Mouse (Mus musculus): Measurements from ENCODE around the gene Slc15a3. TPM values are rescaled to one million over a fixed set of nuclear protein-coding genes. Genes with fewer than 3 reads are reported as not detected.

Gene Slc15a3
- polyA plus RNA-seq, 1 experiment: 29.4 TPM

DNA sequence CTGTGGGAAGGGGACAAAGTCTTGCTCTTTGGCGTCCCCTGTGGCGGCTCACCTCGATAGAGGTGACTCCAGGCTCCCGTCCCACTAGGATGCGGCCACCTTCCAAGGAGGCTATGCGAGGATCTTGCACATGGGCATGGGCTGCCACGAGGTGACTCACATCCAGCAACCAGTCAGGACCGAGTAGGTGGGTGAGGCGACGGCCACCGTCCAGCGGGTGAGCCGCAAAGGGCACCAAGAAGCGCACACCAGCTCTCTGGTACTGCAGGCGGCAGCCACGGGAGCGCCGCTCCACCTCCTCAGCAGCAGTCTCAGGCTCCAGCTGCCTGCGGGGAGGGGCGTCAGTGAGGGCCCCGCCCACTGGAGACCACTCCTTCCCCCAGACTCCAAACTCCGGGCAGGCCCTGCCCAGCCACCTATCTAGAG, 20.6 kb downstream of the Slc15a3 start:
- Histone ChIP-seq H3K9me3 (no peaks in the 10 kb centered on the region), H3K4me3 (replicated peaks) (no peak overlapping the region), H3K36me3 (replicated peaks; ENCODE audit: low read length) (no peaks in the 10 kb centered on the region), H3K4me1 (no peaks in the 10 kb centered on the region), H3K27me3 (replicated peaks) (peaks cover 95% of the 10 kb centered on the region)
- TF ChIP-seq GATA1 (IDR thresholded peaks at IDR 0.05; ENCODE audit: borderline replicate concordance, low read length) (no peak), FLI1 (IDR thresholded peaks at IDR 0.05; ENCODE audit: low read length) (no peak)

DNA sequence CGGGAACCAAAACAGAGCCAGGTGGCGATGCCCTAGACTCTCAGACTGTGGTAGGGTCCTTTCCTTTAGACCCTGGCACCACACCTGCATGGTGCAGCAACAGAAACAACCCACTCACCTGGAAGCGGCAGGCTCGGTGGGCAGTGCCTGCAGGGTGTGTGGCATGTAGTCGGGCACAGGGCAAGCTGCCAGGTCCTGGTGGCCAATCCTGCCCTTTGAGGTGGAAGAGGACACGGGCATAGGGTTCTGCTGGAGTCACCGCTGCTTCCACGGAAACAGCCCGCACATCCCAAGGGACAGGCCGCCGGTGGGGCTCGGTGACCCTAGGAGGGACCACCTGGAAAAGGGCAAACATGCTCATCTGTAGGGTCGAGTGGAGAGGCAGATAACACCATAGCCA, 26.8 kb downstream of the Slc15a3 start:
- Histone ChIP-seq H3K27me3 (replicated peaks) (peaks cover 93% of the 10 kb centered on the region), H3K9me3 (peaks cover 5% of the 10 kb centered on the region; the same call in 1 of the 2 replicates), H3K36me3 (replicated peaks; ENCODE audit: low read length) (peaks cover 3% of the 10 kb centered on the region), H3K4me1 (peaks cover 16% of the 10 kb centered on the region), H3K4me3 (replicated peaks) (no peak overlapping the region)
- TF ChIP-seq FLI1 (IDR thresholded peaks at IDR 0.05; ENCODE audit: low read length): no peak
- TF ChIP-seq GATA1 (IDR thresholded peaks at IDR 0.05; ENCODE audit: borderline replicate concordance, low read length): no peak

DNA sequence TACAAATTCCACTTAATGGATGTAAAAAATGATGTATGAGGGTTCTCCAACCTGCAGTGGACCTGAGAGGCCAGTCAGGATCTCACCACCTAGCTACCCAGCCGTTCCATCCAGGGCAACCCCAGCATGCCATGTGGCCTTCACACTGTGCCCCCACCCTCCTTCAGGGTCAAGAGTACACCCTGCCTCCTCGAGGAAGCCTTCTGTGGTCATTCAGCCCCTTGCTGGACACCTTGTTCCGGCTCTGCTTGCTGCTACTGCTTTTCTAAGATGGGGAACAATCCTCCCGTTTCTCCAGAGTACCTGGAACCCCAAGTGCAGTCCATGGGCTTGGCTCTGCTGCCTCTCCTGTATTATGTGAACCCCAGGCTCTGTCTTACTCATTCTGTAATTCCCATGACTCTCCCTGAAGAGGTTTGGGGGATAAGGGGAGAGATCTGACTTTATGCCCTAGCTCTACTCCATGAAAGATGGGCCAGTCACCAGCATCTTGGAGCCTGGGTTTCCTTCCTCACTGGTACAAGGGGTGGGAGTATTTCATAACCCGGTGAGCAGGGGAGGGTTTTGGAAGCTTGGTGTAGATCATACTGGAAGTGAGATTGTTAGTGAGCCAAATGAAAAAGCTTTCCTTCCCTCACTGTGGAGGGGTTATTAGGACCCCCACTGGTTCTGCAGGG, 28.6 kb downstream of the Slc15a3 start:
- Histone ChIP-seq H3K4me1 (peaks cover 16% of the 10 kb centered on the region), H3K27me3 (replicated peaks) (peaks cover 89% of the 10 kb centered on the region), H3K4me3 (replicated peaks) (no peak overlapping the region), H3K36me3 (replicated peaks; ENCODE audit: low read length) (peaks cover 20% of the 10 kb centered on the region), H3K9me3 (peaks cover 5% of the 10 kb centered on the region; the same call in 1 of the 2 replicates)
- TF ChIP-seq FLI1 (IDR thresholded peaks at IDR 0.05; ENCODE audit: low read length): no peak
- TF ChIP-seq GATA1 (IDR thresholded peaks at IDR 0.05; ENCODE audit: borderline replicate concordance, low read length): no peak

DNA sequence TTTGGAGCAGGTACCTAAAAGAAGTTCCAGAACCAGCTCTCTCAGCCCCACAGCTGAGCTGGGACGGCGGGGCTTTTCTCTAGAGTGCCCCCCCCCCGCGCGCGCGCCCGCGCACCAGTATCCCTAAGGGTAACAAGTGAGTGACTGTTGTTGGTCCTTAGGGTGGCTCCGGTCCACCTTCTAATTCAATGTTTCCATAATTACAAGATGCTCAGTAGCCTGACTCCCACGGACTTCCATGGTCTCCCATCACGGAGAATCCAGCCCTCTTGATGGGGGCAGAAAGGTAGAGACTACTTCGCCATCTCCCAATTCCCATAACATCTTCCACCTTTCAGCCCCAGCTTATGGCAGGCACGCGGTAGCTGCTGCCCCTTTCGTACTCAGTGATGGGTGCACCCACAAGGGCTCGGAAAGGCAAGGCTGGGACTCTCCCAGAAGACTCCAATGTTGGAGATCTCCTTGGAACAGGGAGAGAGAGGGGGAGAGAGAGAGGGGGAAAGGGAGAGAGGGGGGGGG, 29.2 kb downstream of the Slc15a3 start:
- peaks cover 26% of the 10 kb centered on the region for H3K36me3 ChIP-seq (replicated peaks; ENCODE audit: low read length)

DNA sequence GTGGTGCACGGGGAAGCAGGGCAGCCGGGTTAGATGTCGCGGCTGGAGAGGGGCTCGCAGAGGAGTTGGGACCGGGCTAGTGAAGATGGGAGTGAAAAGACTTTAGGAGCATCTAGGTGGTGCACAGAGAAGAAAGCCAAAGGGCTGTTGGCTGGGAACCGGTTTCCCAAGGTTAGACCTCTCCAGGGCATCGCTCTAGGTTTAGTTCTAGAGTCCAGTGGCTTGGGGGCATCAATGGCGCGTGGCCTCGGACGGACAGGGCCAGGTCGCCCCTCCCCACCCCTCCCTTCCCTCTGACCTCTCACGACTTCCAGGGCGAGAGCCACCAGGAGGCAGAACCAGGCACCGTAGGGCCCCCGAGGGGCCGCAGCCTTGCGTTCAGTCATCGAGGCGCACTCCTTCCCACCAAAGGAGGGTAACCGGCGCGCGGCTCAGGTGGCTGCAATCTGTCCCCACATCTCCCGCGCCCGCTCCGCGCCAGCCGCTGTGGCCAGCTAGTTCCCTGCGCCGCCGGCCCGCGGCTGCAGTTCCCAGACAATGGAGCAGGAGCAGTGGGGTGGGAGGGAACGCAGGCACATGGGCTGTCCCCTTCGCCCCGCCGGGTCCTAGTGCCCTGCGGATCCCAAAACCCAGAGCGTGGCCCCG, 29.8 kb downstream of the Slc15a3 start:
- H3K36me3 ChIP-seq (replicated peaks; ENCODE audit: low read length): peaks cover 31% of the 10 kb centered on the region
- TF ChIP-seq GATA1 (IDR thresholded peaks at IDR 0.05; ENCODE audit: borderline replicate concordance, low read length): no peak
- TF ChIP-seq FLI1 (IDR thresholded peaks at IDR 0.05; ENCODE audit: low read length): no peak
- H3K4me1 ChIP-seq: peaks cover 16% of the 10 kb centered on the region
- peaks cover 5% of the 10 kb centered on the region; the same call in 1 of the 2 replicates for H3K9me3 ChIP-seq
- H3K4me3 ChIP-seq (replicated peaks): peak overlapping the region; percentile 84
- H3K27me3 ChIP-seq (replicated peaks): peaks cover 82% of the 10 kb centered on the region

More for the DNA sequence above, 29.2 kb downstream of the Slc15a3 start:
- H3K27me3 ChIP-seq (replicated peaks): peaks cover 83% of the 10 kb centered on the region
- peaks cover 5% of the 10 kb centered on the region; the same call in 1 of the 2 replicates for H3K9me3 ChIP-seq
- no peak for TF ChIP-seq GATA1 (IDR thresholded peaks at IDR 0.05; ENCODE audit: borderline replicate concordance, low read length)
- H3K4me1 ChIP-seq: peaks cover 16% of the 10 kb centered on the region
- peak overlapping the region; percentile 13 for H3K4me3 ChIP-seq (replicated peaks)

DNA sequence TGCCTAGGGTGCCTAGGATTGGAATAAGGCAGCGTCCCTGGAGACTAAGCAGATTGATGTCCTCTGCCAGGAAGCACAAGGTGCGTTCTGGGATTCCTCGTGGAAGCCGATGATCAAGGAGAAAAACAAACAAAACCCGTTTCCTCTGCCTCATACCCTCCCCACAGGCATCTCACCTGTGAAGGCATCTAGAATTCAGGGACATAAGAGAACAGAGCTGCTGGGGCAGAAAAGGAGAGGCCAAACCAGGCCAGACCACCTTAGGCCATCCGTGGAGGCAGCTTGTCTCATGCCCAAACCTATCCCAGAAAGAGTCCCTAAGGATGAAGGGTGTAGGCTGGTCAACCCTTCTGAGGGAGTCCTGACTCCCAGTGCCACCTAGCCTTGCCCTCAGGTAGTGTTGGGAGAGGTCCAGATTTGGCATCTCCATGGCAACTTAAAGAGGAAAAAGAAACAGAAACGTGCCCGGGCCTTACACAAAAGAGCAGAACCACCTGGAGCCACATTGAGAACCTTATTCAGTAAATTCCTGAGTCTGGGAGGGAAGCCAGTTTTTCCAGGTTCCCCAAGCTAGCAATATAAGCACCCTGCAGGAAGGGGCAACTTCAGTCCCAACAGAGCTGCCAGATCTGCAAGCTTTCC, 30.5 kb downstream of the Slc15a3 start, which contains the start of gene Tmem132a:
Gene Tmem132a, minus strand, starts transcription at position 55 of the 642 bp plus-strand sequence.
- no peak for TF ChIP-seq GATA1 (IDR thresholded peaks at IDR 0.05; ENCODE audit: borderline replicate concordance, low read length)
- no peak for TF ChIP-seq FLI1 (IDR thresholded peaks at IDR 0.05; ENCODE audit: low read length)
- H3K4me1 ChIP-seq: peaks cover 16% of the 10 kb centered on the region
- H3K9me3 ChIP-seq: peaks cover 5% of the 10 kb centered on the region; the same call in 1 of the 2 replicates
- H3K27me3 ChIP-seq (replicated peaks): peaks cover 77% of the 10 kb centered on the region
- H3K36me3 ChIP-seq (replicated peaks; ENCODE audit: low read length): peaks cover 31% of the 10 kb centered on the region
- peak within 1 kb of the TSS; percentile 84 for H3K4me3 ChIP-seq (replicated peaks)

DNA sequence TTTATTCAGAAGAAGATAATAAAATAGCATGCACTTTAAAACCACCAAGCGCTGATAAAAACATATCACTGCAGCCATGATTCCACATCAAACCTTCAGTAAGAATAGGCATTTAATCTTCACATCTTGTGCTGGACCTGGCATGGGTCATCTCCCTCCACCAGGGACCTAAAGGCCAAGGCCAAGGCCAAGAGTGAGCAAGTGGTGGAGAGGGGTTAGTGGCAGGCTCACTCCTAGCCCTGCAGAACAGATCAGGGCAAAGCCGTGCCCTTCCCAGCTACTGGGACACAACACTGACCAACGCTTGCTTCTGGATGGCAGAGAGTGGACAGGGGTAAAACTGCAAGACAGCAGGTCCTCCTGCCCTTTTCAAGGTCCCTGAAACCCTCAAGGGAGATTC, 31.1 kb downstream of the Slc15a3 start:
- no peak for TF ChIP-seq FLI1 (IDR thresholded peaks at IDR 0.05; ENCODE audit: low read length)
- TF ChIP-seq GATA1 (IDR thresholded peaks at IDR 0.05; ENCODE audit: borderline replicate concordance, low read length): no peak
- no peak overlapping the region for H3K4me3 ChIP-seq (replicated peaks)
- peaks cover under 1% of the 10 kb centered on the region; the same call in 1 of the 2 replicates for H3K9me3 ChIP-seq
- H3K36me3 ChIP-seq (replicated peaks; ENCODE audit: low read length): peaks cover 31% of the 10 kb centered on the region
- peaks cover 16% of the 10 kb centered on the region for H3K4me1 ChIP-seq
- peaks cover 76% of the 10 kb centered on the region for H3K27me3 ChIP-seq (replicated peaks)

DNA sequence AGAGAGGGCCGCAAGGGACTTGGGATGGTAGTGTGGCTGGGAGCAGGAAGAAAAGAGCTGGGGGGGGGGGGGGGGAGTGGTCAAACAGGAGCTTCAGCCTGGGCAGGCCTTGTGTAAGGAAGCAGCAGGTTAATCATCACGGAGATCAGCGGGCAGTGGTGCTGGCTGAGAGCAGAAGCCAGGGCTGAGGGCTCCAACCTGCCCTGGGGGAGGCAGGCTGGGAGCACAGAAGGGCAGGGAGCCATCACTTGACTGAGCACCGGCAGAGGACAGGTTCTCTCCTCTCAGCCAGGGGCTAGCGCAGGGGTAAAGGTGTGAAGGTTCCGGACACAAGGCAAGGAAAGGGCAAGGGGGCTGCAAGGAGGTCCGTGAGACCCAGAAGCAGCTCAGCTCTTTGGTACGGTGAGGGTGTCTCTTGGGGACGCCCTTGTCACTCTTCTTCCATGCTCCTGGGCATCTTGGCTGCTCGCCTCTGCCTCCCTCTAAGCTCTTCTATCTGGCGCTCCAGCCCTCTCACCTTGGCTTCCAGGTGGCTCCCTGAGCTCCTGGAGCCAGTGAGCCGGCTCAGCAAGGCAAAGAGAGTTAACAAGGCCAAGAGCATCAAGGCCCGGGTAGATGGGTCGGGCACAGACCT, 31.9 kb downstream of the Slc15a3 start:
- H3K36me3 ChIP-seq (replicated peaks; ENCODE audit: low read length): peaks cover 31% of the 10 kb centered on the region
- peaks cover 16% of the 10 kb centered on the region for H3K4me1 ChIP-seq
- H3K4me3 ChIP-seq (replicated peaks): no peak overlapping the region
- H3K27me3 ChIP-seq (replicated peaks): peaks cover 75% of the 10 kb centered on the region
- TF ChIP-seq FLI1 (IDR thresholded peaks at IDR 0.05; ENCODE audit: low read length) (no peak), GATA1 (IDR thresholded peaks at IDR 0.05; ENCODE audit: borderline replicate concordance, low read length) (no peak)
- no peaks in the 10 kb centered on the region for H3K9me3 ChIP-seq

DNA sequence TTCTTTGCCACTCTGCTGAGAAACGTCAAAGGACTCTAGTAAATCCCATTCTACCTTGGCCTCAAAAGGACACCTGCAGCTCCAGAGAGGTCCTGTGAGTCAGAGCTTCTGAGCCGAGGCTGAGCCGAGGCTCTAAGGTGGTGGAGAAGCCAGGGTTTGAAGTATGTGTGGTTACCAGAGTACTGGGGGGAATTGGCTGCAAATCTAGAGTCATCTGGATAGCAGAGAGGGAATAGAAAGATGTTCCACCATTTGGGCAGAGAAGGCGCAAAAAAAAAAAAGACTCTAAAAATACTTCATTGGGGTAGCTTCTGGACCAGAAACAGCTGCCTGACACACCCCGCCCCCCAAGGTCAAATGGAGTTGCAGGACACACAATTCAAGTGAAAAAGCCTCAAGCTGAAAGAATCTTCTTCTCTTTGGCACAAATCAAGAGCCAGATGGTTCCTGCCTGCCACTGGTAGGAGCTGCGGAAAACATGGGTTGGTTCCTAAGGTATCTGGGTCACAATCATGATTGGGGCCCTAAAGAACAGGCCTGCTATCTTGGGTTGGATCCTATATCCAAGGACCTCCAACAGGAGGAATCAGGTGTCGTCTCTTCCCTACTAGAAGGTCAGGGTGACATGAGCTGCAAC, 38.8 kb downstream of the Slc15a3 start:
- H3K36me3 ChIP-seq (replicated peaks; ENCODE audit: low read length): peaks cover 9% of the 10 kb centered on the region
- TF ChIP-seq GATA1 (IDR thresholded peaks at IDR 0.05; ENCODE audit: borderline replicate concordance, low read length): no peak
- no peak for TF ChIP-seq FLI1 (IDR thresholded peaks at IDR 0.05; ENCODE audit: low read length)
- H3K27me3 ChIP-seq (replicated peaks): peaks cover 34% of the 10 kb centered on the region
- no peak overlapping the region for H3K4me3 ChIP-seq (replicated peaks)
- no peaks in the 10 kb centered on the region for H3K9me3 ChIP-seq
- H3K4me1 ChIP-seq: peaks cover 27% of the 10 kb centered on the region
